10 mouse cellular contexts compared by ENCODE assay signal in genomic region chr2:10300771-10301170, GRCm38 (mm10).
DNase-seq lines count a peak whose midpoint lies in the region; ATAC-seq and TF ChIP-seq lines count a peak whose summit lies in the region.
"Had no signal": no experiment of that assay in that cellular context is flagged by ENCODE, and none has a peak within 500 bp of the region (broad histone marks: within the 10 kb centered on the region; RNA-seq: fewer than 3 reads in every experiment).

No protein-coding gene starts in this region.

- TF ChIP-seq EP300 in liver, postnatal 0 days (IDR thresholded peaks at IDR 0.05; ENCODE audit: low read depth): no peak
- TF ChIP-seq EP300 in stomach, postnatal 0 days (optimal IDR thresholded peaks at IDR 0.05): no peak

- DNase-seq in gastrocnemius, adult 2 months: peak; percentile 44
- no peak for DNase-seq in gastrocnemius, postnatal 36 days
- DNase-seq in hindbrain, embryonic 10.5 days (ENCODE audit: low spot score): peak; percentile 66
- no peak for DNase-seq in liver, postnatal 0 days
- peak; percentile 20 for DNase-seq in stomach, postnatal 0 days (ENCODE audit: low spot score)
- no peak for DNase-seq in layer of hippocampus, postnatal 25 days (ENCODE audit: extremely low spot score in 1 of 2, low spot score in 1 of 2)

- no peak overlapping the region for H3K27ac ChIP-seq in gastrocnemius, adult 2 months
- H3K27ac ChIP-seq in embryonic facial prominence, embryonic 13.5 days: no peak overlapping the region
- H3K27ac ChIP-seq in hindbrain, embryonic 10.5 days: peak overlapping the region; percentile 81
- H3K27ac ChIP-seq in liver, postnatal 0 days (ENCODE audit: low read depth): no peak overlapping the region
- no peak overlapping the region for H3K27ac ChIP-seq in stomach, postnatal 0 days (replicated peaks)

- no peak overlapping the region for H3K9ac ChIP-seq in embryonic facial prominence, embryonic 13.5 days
- no peak overlapping the region for H3K9ac ChIP-seq in liver, postnatal 0 days (replicated peaks)
- no peak overlapping the region for H3K9ac ChIP-seq in stomach, postnatal 0 days (ENCODE audit: low read length)

- peaks cover 31% of the 10 kb centered on the region for H3K4me1 ChIP-seq in E14TG2a.4 (replicated peaks; ENCODE audit: low read depth, low read length)
- H3K4me1 ChIP-seq in embryonic facial prominence, embryonic 13.5 days: peaks cover 8% of the 10 kb centered on the region; the same call in 1 of the 2 replicates
- peaks cover 9% of the 10 kb centered on the region; the same call in 1 of the 2 replicates for H3K4me1 ChIP-seq in hindbrain, embryonic 10.5 days (replicated peaks)
- no peaks in the 10 kb centered on the region; the same call in 1 of the 2 replicates for H3K4me1 ChIP-seq in liver, postnatal 0 days (ENCODE audit: insufficient read depth)
- H3K4me1 ChIP-seq in stomach, postnatal 0 days (replicated peaks; ENCODE audit: control insufficient read depth, insufficient read depth): no peaks in the 10 kb centered on the region

- H3K36me3 ChIP-seq in E14TG2a.4 (ENCODE audit: insufficient read depth, low read length): no peaks in the 10 kb centered on the region
- no peaks in the 10 kb centered on the region for H3K36me3 ChIP-seq in embryonic facial prominence, embryonic 13.5 days
- H3K36me3 ChIP-seq in hindbrain, embryonic 10.5 days: no peaks in the 10 kb centered on the region
- H3K36me3 ChIP-seq in liver, postnatal 0 days (replicated peaks; ENCODE audit: insufficient read depth, low read length): no peaks in the 10 kb centered on the region
- no peaks in the 10 kb centered on the region for H3K36me3 ChIP-seq in stomach, postnatal 0 days (ENCODE audit: control insufficient read depth, insufficient read depth, low read length)

- TF ChIP-seq CTCF in gastrocnemius, adult 2 months (IDR thresholded peaks at IDR 0.05): no peak
- TF ChIP-seq CTCF in E14TG2a.4 (conservative IDR thresholded peaks at IDR 0.05; ENCODE audit: low read length): no peak
- TF ChIP-seq CTCF in liver, postnatal 0 days (IDR thresholded peaks at IDR 0.05; ENCODE audit: low read depth): no peak
- TF ChIP-seq CTCF in stomach, postnatal 0 days (IDR thresholded peaks at IDR 0.05; ENCODE audit: low read depth): no peak

- 0 out of 2 replicates have a peak, but pooled peaks have one; percentile 48 for ATAC-seq in embryonic facial prominence, embryonic 13.5 days (ENCODE audit: insufficient number of reproducible peaks, insufficient read depth, low FRiP score, low TSS enrichment, low read depth)
- peak; percentile 27; the same call in 1 of the 2 replicates for ATAC-seq in liver, postnatal 0 days
- peak; percentile 71; the same call in 1 of the 2 replicates for ATAC-seq in stomach, postnatal 0 days (ENCODE audit: low FRiP score, low TSS enrichment)

- H3K4me2 ChIP-seq in embryonic facial prominence, embryonic 13.5 days: peak overlapping the region; percentile 45
- 0 out of 2 replicates have a peak overlapping the region, but pooled peaks have one; percentile 16 for H3K4me2 ChIP-seq in liver, postnatal 0 days (ENCODE audit: low read depth, low read length)
- peak overlapping the region; percentile 3; the same call in 1 of the 2 replicates for H3K4me2 ChIP-seq in stomach, postnatal 0 days (replicated peaks; ENCODE audit: low read depth)

- intact Hi-C loops in gastrocnemius, adult 2 months (cut with DNase I): no loop called here
- intact Hi-C loops in gastrocnemius, postnatal 36 days (cut with DNase I): no loop called here

- H3K27me3 ChIP-seq in E14TG2a.4 (ENCODE audit: insufficient read depth, low read length): peaks cover 47% of the 10 kb centered on the region
- H3K27me3 ChIP-seq in embryonic facial prominence, embryonic 13.5 days: 0 out of 2 replicates have a peak, but pooled peaks cover 3% of the 10 kb centered on the region
- H3K27me3 ChIP-seq in hindbrain, embryonic 10.5 days (ENCODE audit: insufficient read depth, poor library complexity, severe bottlenecking): peaks cover 15% of the 10 kb centered on the region
- H3K27me3 ChIP-seq in liver, postnatal 0 days (ENCODE audit: insufficient read depth, low read length): no peaks in the 10 kb centered on the region
- no peaks in the 10 kb centered on the region for H3K27me3 ChIP-seq in stomach, postnatal 0 days (ENCODE audit: control insufficient read depth, insufficient read depth, low read length)

- peak overlapping the region; percentile 64 for H3K4me3 ChIP-seq in gastrocnemius, adult 2 months
- H3K4me3 ChIP-seq in E14TG2a.4 (replicated peaks; ENCODE audit: low read length): peak overlapping the region; percentile 21; the same call in 1 of the 2 replicates
- no peak overlapping the region for H3K4me3 ChIP-seq in embryonic facial prominence, embryonic 13.5 days
- peak overlapping the region; percentile 40 for H3K4me3 ChIP-seq in hindbrain, embryonic 10.5 days
- no peak overlapping the region for H3K4me3 ChIP-seq in liver, postnatal 0 days (ENCODE audit: low read depth, low read length)
- no peak overlapping the region for H3K4me3 ChIP-seq in stomach, postnatal 0 days (ENCODE audit: low read depth, low read length)
- H3K4me3 ChIP-seq: erythroblast, embryonic 14.5 days; megakaryocyte, embryonic 14.5 days had no signal

- 22% methylated on average over 10 of the region's 10 CpGs for WGBS in embryonic facial prominence, embryonic 13.5 days
- 26% methylated on average over 10 of the region's 10 CpGs for WGBS in hindbrain, embryonic 10.5 days
- 55% methylated on average over 10 of the region's 10 CpGs for WGBS in liver, postnatal 0 days (ENCODE audit: insufficient replicate concordance)
- 48% methylated on average over 10 of the region's 10 CpGs for WGBS in stomach, postnatal 0 days

- no peaks in the 10 kb centered on the region for H3K9me3 ChIP-seq in E14TG2a.4 (ENCODE audit: low read length)
- H3K9me3 ChIP-seq in embryonic facial prominence, embryonic 13.5 days: no peaks in the 10 kb centered on the region
- H3K9me3 ChIP-seq in hindbrain, embryonic 10.5 days: no peaks in the 10 kb centered on the region
- no peaks in the 10 kb centered on the region for H3K9me3 ChIP-seq in liver, postnatal 0 days (ENCODE audit: low read length)
- H3K9me3 ChIP-seq in stomach, postnatal 0 days (ENCODE audit: control insufficient read depth, low read length): no peaks in the 10 kb centered on the region
- H3K9me3 ChIP-seq: megakaryocyte, embryonic 14.5 days had no signal

Comparison
In these comparisons a context has a peak if more than half of its experiments do, and no peak if none do; other contexts are left out.
1. DNase-seq: peak in gastrocnemius, adult 2 months (single experiment), hindbrain, embryonic 10.5 days (single experiment) and stomach, postnatal 0 days (single experiment); none in gastrocnemius, postnatal 36 days (0 of 2), liver, postnatal 0 days (single experiment) and layer of hippocampus, postnatal 25 days (0 of 2).
2. H3K4me3 ChIP-seq: peak in gastrocnemius, adult 2 months (single experiment), E14TG2a.4 (single experiment) and hindbrain, embryonic 10.5 days (single experiment); none in embryonic facial prominence, embryonic 13.5 days (single experiment), liver, postnatal 0 days (single experiment) and stomach, postnatal 0 days (single experiment).
3. Peak in every context shown above with its lines, with median percentiles within 50 percentile points of each other: ATAC-seq and H3K4me2 ChIP-seq.